Mouse (Mus musculus) MEL (cell line): ENCODE measurements around the gene Nhlrc3.

Experiments used
- CHD2 ChIP-seq: IDR thresholded peaks from 2 replicates; pipeline ENCODE4 v1.6.1; 2011; ENCODE audit warnings: low read length, improper control_type of control experiment
- CTCF ChIP-seq, 3 experiments: IDR thresholded peaks in 2 of 3; conservative IDR thresholded peaks in 1 of 3; 2 replicates each; pipeline ENCODE4 v1.5.1; 2011 to 2012; ENCODE audit warnings: low read length in 3 of 3, low read depth in 2 of 3, mild to moderate bottlenecking in 2 of 3, improper control_type of control experiment in 1 of 3, inconsistent platforms in 1 of 3, mixed read lengths in 1 of 3, moderate library complexity in 1 of 3; ENCODE audit not compliant: control insufficient read depth in 1 of 3, insufficient read depth in 1 of 3, poor library complexity in 1 of 3, severe bottlenecking in 1 of 3
- EP300 ChIP-seq, 2 experiments: IDR thresholded peaks; 2 replicates each; pipeline ENCODE4 v1.6.1; 2011; ENCODE audit warnings: improper control_type of control experiment in 2 of 2, low read length in 2 of 2, low read depth in 1 of 2, mild to moderate bottlenecking in 1 of 2
- GATA1 ChIP-seq: IDR thresholded peaks from 2 replicates; pipeline ENCODE4 v1.6.1; 2011; ENCODE audit warnings: low read depth, low read length, improper control_type of control experiment
- POLR2A ChIP-seq, 2 experiments: IDR thresholded peaks; 2 replicates each; pipeline ENCODE4 v1.6.1; 2011 to 2012; ENCODE audit warnings: low read length in 2 of 2, mild to moderate bottlenecking in 2 of 2, control low read depth in 1 of 2, improper control_type of control experiment in 1 of 2, low read depth in 1 of 2, moderate library complexity in 1 of 2; ENCODE audit not compliant: control insufficient read depth in 1 of 2, insufficient read depth in 1 of 2, poor library complexity in 1 of 2
- POLR2AphosphoS5 ChIP-seq: IDR thresholded peaks from 2 replicates; pipeline ENCODE4 v1.6.1; 2012; ENCODE audit warnings: low read depth, borderline replicate concordance, mild to moderate bottlenecking, inconsistent platforms, low read length, moderate library complexity, mixed read lengths
- SMC3 ChIP-seq: IDR thresholded peaks from 2 replicates; pipeline ENCODE4 v1.6.1; 2011; ENCODE audit warnings: low read depth, low read length, improper control_type of control experiment
- USF1 ChIP-seq: IDR thresholded peaks from 2 replicates; pipeline ENCODE4 v1.6.1; 2014; ENCODE audit warnings: low read depth, mild to moderate bottlenecking, inconsistent platforms, low read length, improper control_type of control experiment, moderate library complexity

DNA sequence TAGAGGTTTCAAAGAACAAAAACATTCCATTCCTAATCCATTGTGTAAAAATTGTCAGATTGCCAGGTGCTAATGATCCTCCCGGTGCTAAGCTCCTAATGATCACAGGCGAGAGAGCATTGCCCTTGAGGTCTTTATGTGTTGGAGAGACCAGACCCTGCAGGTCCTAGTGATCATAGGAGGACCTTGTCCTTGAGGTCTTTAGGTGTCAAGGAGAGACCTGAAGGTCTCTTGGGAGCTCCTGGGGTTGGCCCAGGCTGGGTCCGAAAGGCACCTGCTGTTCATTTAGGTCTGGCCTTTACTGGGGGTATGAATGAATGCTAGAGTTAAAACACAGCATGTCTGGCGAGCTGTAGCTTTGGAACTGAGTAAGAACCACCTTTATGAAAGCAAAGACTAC is 11.0 kb upstream of the Nhlrc3 start:
- TF ChIP-seq USF1: no peak
- TF ChIP-seq POLR2A (IDR thresholded peaks at IDR 0.05; ENCODE audit: control insufficient read depth in 1 of 2, insufficient read depth in 1 of 2, low read depth in 1 of 2, low read length in 2 of 2, poor library complexity in 1 of 2): no peak
- TF ChIP-seq CTCF (IDR thresholded peaks at IDR 0.05 in 2 of 3, conservative IDR thresholded peaks at IDR 0.05 in 1 of 3; ENCODE audit: control insufficient read depth in 1 of 3, insufficient read depth in 1 of 3, low read depth in 2 of 3, low read length in 3 of 3, poor library complexity in 1 of 3, severe bottlenecking in 1 of 3): no peak
- TF ChIP-seq EP300 (IDR thresholded peaks at IDR 0.05; ENCODE audit: low read depth in 1 of 2, low read length in 2 of 2): no peak
- no peak for TF ChIP-seq SMC3
- TF ChIP-seq CHD2: no peak
- TF ChIP-seq GATA1: no peak
- TF ChIP-seq POLR2AphosphoS5: no peak
